Mouse (Mus musculus): ENCODE results near the gene Inpp5f. TPM values are rescaled to one million over a fixed set of nuclear protein-coding genes. Genes with fewer than 3 reads are reported as not detected.

Inpp5f gene
- total RNA-seq, 4 experiments from 2014 or later = 21.7 to 32.3 (median 27.2) TPM

DNA sequence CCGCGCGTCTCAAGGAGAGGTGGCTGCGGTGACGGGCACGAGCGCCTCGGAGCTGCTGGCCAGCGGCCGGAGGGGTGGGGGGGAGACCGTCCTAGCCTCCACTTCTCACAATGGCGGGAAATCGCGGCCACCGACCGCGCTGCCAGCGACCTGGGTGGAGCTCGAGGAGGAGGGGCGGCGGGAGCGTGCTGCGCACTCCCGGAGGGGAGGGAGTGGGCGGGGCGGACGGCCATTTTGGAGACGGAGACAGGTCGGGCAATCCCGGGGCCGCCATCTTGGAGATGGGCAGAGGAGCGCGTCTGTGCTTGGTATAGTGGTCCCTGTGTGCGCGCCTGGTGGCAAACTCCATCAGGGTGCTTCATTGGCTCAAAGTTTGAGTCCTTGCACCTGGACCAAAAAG lies 129.2 kb downstream of the Inpp5f start, which contains the start of gene Mcmbp:
TSS of gene Mcmbp (minus strand) at position 162 of the 400 bp plus-strand sequence.
- peak; percentile 93 for DNase-seq

DNA sequence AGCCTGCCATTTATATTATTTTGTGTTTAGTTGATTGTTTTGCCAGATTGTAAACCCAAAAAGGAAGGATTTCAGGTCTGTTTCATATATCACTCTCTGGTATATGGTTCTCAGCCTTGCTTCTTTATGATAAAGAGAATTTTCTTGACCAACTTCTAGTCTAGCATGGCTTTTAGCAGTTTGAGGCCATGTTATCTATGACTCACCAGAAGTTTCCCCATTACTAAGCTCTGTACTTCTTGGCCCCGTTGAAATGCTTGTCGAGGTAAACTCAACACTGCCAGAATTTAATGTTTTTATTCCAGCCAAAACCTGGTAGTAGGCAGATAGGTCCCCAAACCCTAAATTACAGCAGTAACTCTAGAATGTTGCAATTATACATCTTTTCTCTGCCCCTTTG lies 132.8 kb downstream of the Inpp5f start:
- DNase-seq = no peak

DNA sequence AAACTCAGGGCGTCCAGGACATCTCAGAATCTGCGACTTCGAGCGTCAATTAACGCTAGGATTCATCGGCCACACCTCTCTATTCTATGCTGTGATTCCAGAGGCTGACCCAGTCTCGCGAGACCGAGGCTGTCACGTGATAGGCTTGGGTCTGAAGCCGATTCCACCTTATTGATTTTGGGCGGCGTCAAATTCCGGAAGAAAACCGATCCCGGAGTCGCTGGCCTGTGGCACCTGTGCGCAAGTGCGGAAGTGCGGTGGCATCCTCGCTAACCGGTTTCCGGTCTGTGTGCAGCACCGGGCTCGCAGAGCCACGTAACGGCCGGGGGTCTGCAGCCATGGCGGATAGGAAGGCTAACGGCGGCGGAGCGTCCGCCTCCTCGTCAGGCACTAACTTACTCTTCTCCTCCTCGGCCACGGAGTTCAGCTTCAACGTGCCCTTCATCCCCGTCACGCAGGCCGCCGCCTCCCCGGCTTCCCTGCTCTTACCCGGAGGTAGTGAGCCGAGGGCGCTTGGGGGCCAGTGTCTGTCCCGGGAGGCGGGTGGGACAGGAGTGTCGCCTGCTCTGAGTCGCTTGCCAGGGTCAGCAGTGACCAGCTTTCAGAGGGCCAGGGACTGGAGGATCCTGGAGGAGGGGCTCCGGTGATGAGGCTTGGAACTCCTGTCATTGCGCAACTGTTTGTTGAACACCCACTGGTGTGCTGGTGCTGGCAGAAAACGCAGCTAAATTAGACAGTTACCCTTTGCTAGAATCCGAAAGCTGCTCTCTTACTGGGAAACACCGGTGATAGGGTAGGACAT lies 133.8 kb downstream of the Inpp5f start, which contains the start of gene Sec23ip:
TSS of gene Sec23ip (plus strand) at position 260 of the 802 bp plus-strand sequence.
- peak; percentile 99 for DNase-seq

Other genes starting within 250 kb of the Inpp5f start
- gene Rgs10, start 192.6 kb upstream of the Inpp5f start, total RNA-seq (2022) = 10 to 100 TPM; 10.8 to 15.5 (median 12.3) TPM
- gene Tial1, start 149.6 kb upstream of the Inpp5f start, total RNA-seq (2022) = 100 to 1,000 TPM in 2 of 4 experiments, 10 to 100 TPM in 2; 95.2 to 109 (median 102) TPM
- 100 to 1,000 TPM; 146 to 189 (median 168) TPM for gene Bag3, start 87.7 kb upstream of the Inpp5f start, total RNA-seq (2022)
- 10 to 100 TPM; 29.2 to 37.8 (median 35.0) TPM for gene Mcmbp, start 129.2 kb downstream of the Inpp5f start, total RNA-seq (2022)
- gene Sec23ip, start 133.6 kb downstream of the Inpp5f start, total RNA-seq (2022) = 10 to 100 TPM; 40.6 to 62.4 (median 52.2) TPM

Data from adrenal gland, adult 8-10 months (tissue).